Mouse (Mus musculus): ENCODE measurements around the gene Pcnx2. TPM values are rescaled to one million over a fixed set of nuclear protein-coding genes. Genes with fewer than 3 reads are reported as not detected.

Gene Pcnx2
- polyA plus RNA-seq (2012; rRNA removed), result 0.47 TPM in 2 replicates

GRCm38 (mm10) chr8:125897868-125898788 is at the start of gene Pcnx2:
TSS of gene Pcnx2 (minus strand) at chr8:125898317.

GRCm38 (mm10) chr8:125910365-125911228 is 12.5 kb upstream of the Pcnx2 start, which contains the start of gene Map3k21:
TSS of gene Map3k21 (plus strand) at chr8:125910450.

GRCm38 (mm10) chr8:125729746-125730145 is 168.4 kb downstream of the Pcnx2 start, which contains the start of gene Ntpcr:
TSS of gene Ntpcr (plus strand) at chr8:125729963.

Other genes with a start within 250 kb of the Pcnx2 start
- 1.7 and 2.1 TPM in 2 replicates for gene Map10, start 228.5 kb downstream of the Pcnx2 start, polyA plus RNA-seq (2012; rRNA removed)
- 25.4 and 32.6 TPM in 2 replicates for gene Ntpcr, start 168.4 kb downstream of the Pcnx2 start, polyA plus RNA-seq (2012; rRNA removed)
- gene Map3k21, start 12.1 kb upstream of the Pcnx2 start, polyA plus RNA-seq (2012; rRNA removed), result 20.9 and 21.3 TPM in 2 replicates
- gene Kcnk1, start 96.9 kb upstream of the Pcnx2 start, polyA plus RNA-seq (2012; rRNA removed), result 154 and 156 TPM in 2 replicates